Mouse (Mus musculus): ENCODE results near the gene Cdh23. TPM values are rescaled to one million over a fixed set of nuclear protein-coding genes. Genes with fewer than 3 reads are reported as not detected.
A peak's percentile ranks its signal among the peaks of the same experiment; 100 is the strongest.

Cdh23 gene
- total RNA-seq, 2 experiments from 2014 or later = 6.0 to 6.1 TPM

DNA sequence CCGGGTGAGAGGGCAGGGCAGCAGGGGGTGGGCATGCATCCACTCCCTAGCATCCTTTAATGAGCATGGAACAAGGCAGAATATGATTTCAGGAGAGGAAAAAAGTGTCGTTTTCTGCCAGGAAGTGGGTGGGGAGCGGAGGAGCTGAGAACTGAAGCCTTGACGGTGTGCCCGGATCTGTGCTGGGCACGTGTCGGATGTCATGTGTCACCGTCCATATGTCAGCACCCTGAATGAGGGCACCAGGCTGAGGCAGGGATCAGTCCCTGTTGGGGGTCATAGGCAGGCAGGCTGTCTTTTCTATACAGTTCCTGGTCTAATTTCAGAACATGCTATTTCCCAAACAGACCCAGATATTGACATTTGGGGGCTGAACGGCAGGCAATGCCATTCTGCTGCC, 61.9 kb downstream of the Cdh23 start:
- DNase-seq = no peak

DNA sequence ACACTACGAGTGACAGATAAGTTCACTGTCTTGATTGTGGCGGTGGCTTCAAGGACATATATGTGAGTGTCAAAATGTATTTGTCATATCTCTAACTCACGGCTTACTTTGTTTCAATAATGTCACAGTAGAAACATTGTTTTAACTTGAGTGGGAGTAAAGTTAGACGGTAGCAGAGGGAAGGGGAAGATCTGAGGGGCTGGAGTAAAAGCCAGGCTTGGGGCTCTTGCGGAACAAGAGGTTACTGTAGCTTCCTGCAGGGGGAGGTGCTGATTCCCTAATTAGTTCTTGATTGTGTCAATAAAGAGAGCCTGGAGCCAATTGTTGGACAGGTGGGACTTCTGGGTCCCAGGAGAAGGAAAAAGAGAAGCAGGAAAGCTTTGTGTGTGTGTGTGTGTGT, 70.2 kb downstream of the Cdh23 start:
- no peak for DNase-seq

GRCm38 (mm10) chr10:60625511-60625910, 70.8 kb downstream of the Cdh23 start:
- DNase-seq = no peak

- no peak for DNase-seq
These were observed 71.3 kb downstream of the Cdh23 start for GRCm38 (mm10) chr10:60624945-60625344.

GRCm38 (mm10) chr10:60624217-60624708, 72.0 kb downstream of the Cdh23 start:
- no peak for DNase-seq

GRCm38 (mm10) chr10:60622836-60623235, 73.5 kb downstream of the Cdh23 start:
- DNase-seq = no peak

- no peak for DNase-seq
These were observed 74.7 kb downstream of the Cdh23 start for GRCm38 (mm10) chr10:60621470-60622170.

- no peak for DNase-seq
These were observed 80.4 kb downstream of the Cdh23 start for GRCm38 (mm10) chr10:60615898-60616297.

- DNase-seq = peak in 1 of 2 experiments; percentile 22
These were observed 83.4 kb downstream of the Cdh23 start for GRCm38 (mm10) chr10:60612893-60613292.

GRCm38 (mm10) chr10:60607166-60607565, 89.1 kb downstream of the Cdh23 start:
- DNase-seq = no peak

GRCm38 (mm10) chr10:60606661-60607060, 89.6 kb downstream of the Cdh23 start:
- no peak for DNase-seq

DNA sequence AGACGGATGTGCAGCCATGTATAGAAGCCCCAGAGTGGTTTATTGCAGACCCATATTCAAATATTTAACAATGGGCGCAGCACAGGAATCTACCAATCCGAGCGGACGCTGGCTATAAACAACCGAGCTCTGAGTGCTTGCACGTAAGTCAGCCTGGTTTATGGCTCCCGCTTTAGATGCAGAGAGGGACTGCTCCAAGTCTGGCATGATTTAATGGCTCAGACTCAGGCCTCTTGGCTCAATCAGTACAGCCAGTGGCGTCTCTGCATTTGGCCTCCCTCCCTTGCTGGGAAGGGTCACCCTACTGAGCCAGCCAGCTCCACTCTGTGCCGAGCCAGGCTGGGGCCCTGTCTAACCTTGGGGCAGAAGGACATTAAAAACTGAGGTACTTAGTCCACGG, 94.1 kb downstream of the Cdh23 start:
- DNase-seq = no peak

- no peak for DNase-seq
These were observed 101.1 kb downstream of the Cdh23 start for GRCm38 (mm10) chr10:60595166-60595565.

DNA sequence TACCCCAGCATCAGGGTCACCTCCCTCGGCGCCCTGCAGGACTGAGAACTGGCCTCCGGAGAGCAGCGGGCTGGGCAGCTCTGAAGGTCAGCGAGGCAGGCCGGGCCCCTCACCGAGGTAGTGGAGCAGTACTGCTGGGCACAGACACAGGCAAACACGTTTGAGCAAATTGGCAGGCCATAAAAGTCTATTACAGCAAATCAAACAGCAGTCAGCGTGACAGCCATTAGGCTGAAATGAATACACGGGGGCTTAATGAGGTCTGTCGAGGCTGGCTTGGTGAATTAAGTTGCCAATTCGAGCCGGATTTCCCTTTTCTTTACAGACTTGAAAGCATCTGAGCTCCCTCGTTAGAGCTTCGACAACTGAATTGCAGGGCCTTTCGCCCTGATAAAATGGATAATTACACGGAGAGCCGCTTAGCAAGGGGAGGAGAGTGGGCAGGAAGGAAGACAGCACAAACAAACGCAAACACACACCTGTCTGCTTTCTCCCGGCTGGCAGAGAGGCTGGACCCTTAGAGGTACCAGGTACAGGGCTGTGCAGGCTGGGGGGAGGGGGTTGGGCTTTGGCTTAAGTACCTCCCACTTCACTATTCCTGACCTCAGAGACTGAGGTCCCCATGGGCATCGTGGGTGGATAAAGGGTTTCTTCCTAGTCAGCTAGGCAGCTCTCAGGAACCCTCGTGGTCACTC, 103.3 kb downstream of the Cdh23 start:
- DNase-seq = no peak

- no peak for DNase-seq
These were observed 105.0 kb downstream of the Cdh23 start for GRCm38 (mm10) chr10:60591281-60591680.

DNA sequence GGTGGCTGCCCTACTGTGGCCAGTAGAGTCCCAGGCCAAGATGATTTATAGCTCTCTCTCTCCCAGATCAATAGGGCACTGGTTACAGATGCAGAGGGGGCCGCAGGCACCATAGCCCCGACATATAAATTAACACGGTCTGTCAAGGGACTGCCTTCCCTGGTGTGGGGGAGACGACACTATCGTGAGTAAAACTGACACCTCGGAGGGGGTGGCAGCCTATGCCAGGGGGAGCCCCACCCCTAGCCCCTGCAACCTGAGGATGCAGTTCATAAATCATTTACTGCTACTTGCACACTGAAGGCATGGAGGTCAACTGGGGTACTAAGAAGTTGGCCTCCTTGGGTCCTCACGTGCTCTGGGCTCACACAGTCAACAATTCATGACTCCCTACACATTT, 106.0 kb downstream of the Cdh23 start:
- no peak for DNase-seq

DNA sequence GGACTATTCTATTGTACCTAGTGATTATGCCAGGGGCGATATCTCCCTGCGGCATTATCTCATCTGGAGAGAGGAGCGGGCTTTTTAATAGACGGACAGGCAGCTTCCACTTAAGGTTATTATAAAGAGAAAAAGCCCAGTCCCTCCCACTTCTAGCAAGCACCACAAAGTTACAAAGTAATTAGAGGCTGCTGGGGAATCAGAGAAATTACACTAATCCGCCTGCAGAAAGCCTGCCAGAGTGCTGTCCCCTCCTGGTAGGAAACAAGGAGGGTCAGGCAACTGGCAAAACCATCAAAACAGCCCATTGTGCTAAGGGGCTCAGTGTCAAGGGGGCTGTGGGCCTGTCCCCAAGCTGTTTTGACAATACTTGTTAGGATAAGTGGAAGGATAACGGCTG, 110.6 kb downstream of the Cdh23 start:
- no peak for DNase-seq

- no peak for DNase-seq
These were observed 113.3 kb downstream of the Cdh23 start for GRCm38 (mm10) chr10:60582956-60583355.

GRCm38 (mm10) chr10:60580666-60581065, 115.6 kb downstream of the Cdh23 start:
- DNase-seq = no peak

- DNase-seq = no peak
These were observed 117.4 kb downstream of the Cdh23 start for GRCm38 (mm10) chr10:60578738-60579538.

GRCm38 (mm10) chr10:60577920-60578737, 118.2 kb downstream of the Cdh23 start:
- DNase-seq = no peak

All from heart, adult 18-20 months (tissue).